22 mouse cellular contexts compared by ENCODE assay signal in genomic region chr10:69288086-69288485, GRCm38 (mm10).
DNase-seq lines count a peak whose midpoint lies in the region; ATAC-seq lines count a peak whose summit lies in the region.
"Had no signal": no experiment of that assay in that cellular context is flagged by ENCODE, and none has a peak within 500 bp of the region (broad histone marks: within the 10 kb centered on the region; RNA-seq: fewer than 3 reads in every experiment).

No protein-coding gene starts in this region.

- no peaks in the 10 kb centered on the region for H3K9me3 ChIP-seq in heart, embryonic 12.5 days (replicated peaks)
- no peaks in the 10 kb centered on the region for H3K9me3 ChIP-seq in midbrain, embryonic 11.5 days (ENCODE audit: control insufficient read depth, low read length)
- no peaks in the 10 kb centered on the region for H3K9me3 ChIP-seq in midbrain, embryonic 14.5 days (ENCODE audit: control insufficient read depth, low read length)
- H3K9me3 ChIP-seq in liver, embryonic 13.5 days (replicated peaks), result no peaks in the 10 kb centered on the region
- H3K9me3 ChIP-seq: embryonic facial prominence, embryonic 13.5 days; forebrain, embryonic 12.5 days; kidney, embryonic 15.5 days; limb, embryonic 13.5 days; midbrain, embryonic 13.5 days had no signal

- no peak overlapping the region for H3K4me2 ChIP-seq in heart, embryonic 12.5 days
- no peak overlapping the region for H3K4me2 ChIP-seq in midbrain, embryonic 11.5 days
- no peak overlapping the region for H3K4me2 ChIP-seq in midbrain, embryonic 14.5 days (ENCODE audit: low read length)
- H3K4me2 ChIP-seq in liver, embryonic 13.5 days, result no peak overlapping the region
- H3K4me2 ChIP-seq: embryonic facial prominence, embryonic 13.5 days; forebrain, embryonic 12.5 days; kidney, embryonic 15.5 days; limb, embryonic 13.5 days; midbrain, embryonic 13.5 days had no signal

- no peak for DNase-seq in heart, adult 8-10 months (ENCODE audit: low spot score)
- peak; percentile 71 for DNase-seq in midbrain, embryonic 11.5 days (ENCODE audit: low spot score, missing footprints)
- DNase-seq in midbrain, embryonic 14.5 days, result no peak
- DNase-seq in liver, embryonic 13.5 days, result no peak
- DNase-seq in layer of hippocampus, adult 9-11 months, result no peak
- DNase-seq: adrenal gland, postnatal 14 days; cerebellum, adult 2 months; cerebellum, postnatal 25 days; kidney, adult 11 months; kidney, postnatal 36 days; lung, adult 2 months; lung, postnatal 14 days; thymus, postnatal 25 days had no signal

- ATAC-seq in heart, embryonic 12.5 days (ENCODE audit: insufficient number of reproducible peaks, low FRiP score), result no peak
- no peak for ATAC-seq in midbrain, embryonic 11.5 days (ENCODE audit: low FRiP score)
- ATAC-seq in midbrain, embryonic 14.5 days (ENCODE audit: low FRiP score, low TSS enrichment), result no peak
- ATAC-seq in liver, embryonic 13.5 days (ENCODE audit: low read depth), result 0 out of 2 replicates have a peak, but pooled peaks have one; percentile 43
- ATAC-seq in granulocyte monocyte progenitor cell, adult 5-6 weeks (replicated peaks; ENCODE audit: poor library complexity, severe bottlenecking), result no peak
- ATAC-seq: hindbrain, postnatal 0 days; midbrain, embryonic 13.5 days had no signal

- peaks cover 49% of the 10 kb centered on the region for H3K36me3 ChIP-seq in heart, embryonic 12.5 days
- H3K36me3 ChIP-seq in midbrain, embryonic 11.5 days (ENCODE audit: control insufficient read depth, insufficient read depth, low read length), result no peaks in the 10 kb centered on the region; the same call in 1 of the 2 replicates
- H3K36me3 ChIP-seq in midbrain, embryonic 14.5 days (ENCODE audit: control insufficient read depth, insufficient read depth, low read length), result peaks cover 23% of the 10 kb centered on the region
- H3K36me3 ChIP-seq in liver, embryonic 13.5 days, result peaks cover 16% of the 10 kb centered on the region

- 0 out of 2 replicates have a peak overlapping the region, but pooled peaks have one; percentile 10 for H3K27ac ChIP-seq in heart, embryonic 12.5 days (ENCODE audit: poor library complexity, severe bottlenecking)
- no peak overlapping the region for H3K27ac ChIP-seq in midbrain, embryonic 11.5 days (ENCODE audit: low read depth, low read length)
- no peak overlapping the region for H3K27ac ChIP-seq in midbrain, embryonic 14.5 days (replicated peaks; ENCODE audit: low read depth, low read length)
- no peak overlapping the region for H3K27ac ChIP-seq in liver, embryonic 13.5 days
- H3K27ac ChIP-seq: embryonic facial prominence, embryonic 13.5 days; forebrain, embryonic 12.5 days; hindbrain, postnatal 0 days; kidney, embryonic 15.5 days; limb, embryonic 13.5 days; midbrain, embryonic 13.5 days had no signal

- H3K4me3 ChIP-seq in heart, embryonic 12.5 days, result no peak overlapping the region
- no peak overlapping the region for H3K4me3 ChIP-seq in midbrain, embryonic 11.5 days (ENCODE audit: low read depth, low read length)
- H3K4me3 ChIP-seq in midbrain, embryonic 14.5 days (replicated peaks; ENCODE audit: low read depth, low read length), result no peak overlapping the region
- no peak overlapping the region for H3K4me3 ChIP-seq in liver, embryonic 13.5 days (replicated peaks)
- H3K4me3 ChIP-seq: embryonic facial prominence, embryonic 13.5 days; erythroblast, embryonic 14.5 days; forebrain, embryonic 12.5 days; kidney, embryonic 15.5 days; limb, embryonic 13.5 days; midbrain, embryonic 13.5 days had no signal

- peaks cover 20% of the 10 kb centered on the region for H3K4me1 ChIP-seq in heart, embryonic 12.5 days (replicated peaks)
- H3K4me1 ChIP-seq in midbrain, embryonic 11.5 days (ENCODE audit: control insufficient read depth, insufficient read depth, low read length), result no peaks in the 10 kb centered on the region
- H3K4me1 ChIP-seq in midbrain, embryonic 14.5 days (ENCODE audit: control insufficient read depth, insufficient read depth, low read length), result no peaks in the 10 kb centered on the region
- peaks cover 3% of the 10 kb centered on the region; the same call in 1 of the 2 replicates for H3K4me1 ChIP-seq in liver, embryonic 13.5 days (replicated peaks)
- H3K4me1 ChIP-seq: embryonic facial prominence, embryonic 13.5 days; forebrain, embryonic 12.5 days; kidney, embryonic 15.5 days; limb, embryonic 13.5 days; midbrain, embryonic 13.5 days had no signal

- WGBS in heart, embryonic 12.5 days, result 67% methylated on average over 4 of the region's 4 CpGs
- 89% methylated on average over 4 of the region's 4 CpGs for WGBS in midbrain, embryonic 11.5 days
- 95% methylated on average over 4 of the region's 4 CpGs for WGBS in midbrain, embryonic 14.5 days
- 72% methylated on average over 4 of the region's 4 CpGs for WGBS in liver, embryonic 13.5 days (ENCODE audit: insufficient replicate concordance)

- no peaks in the 10 kb centered on the region for H3K27me3 ChIP-seq in heart, embryonic 12.5 days (replicated peaks)
- no peaks in the 10 kb centered on the region for H3K27me3 ChIP-seq in midbrain, embryonic 11.5 days (ENCODE audit: control insufficient read depth, insufficient read depth, low read length)
- no peaks in the 10 kb centered on the region for H3K27me3 ChIP-seq in midbrain, embryonic 14.5 days (ENCODE audit: control insufficient read depth, insufficient read depth, low read length)
- no peaks in the 10 kb centered on the region for H3K27me3 ChIP-seq in liver, embryonic 13.5 days
- H3K27me3 ChIP-seq: embryonic facial prominence, embryonic 13.5 days; forebrain, embryonic 12.5 days; kidney, embryonic 15.5 days; limb, embryonic 13.5 days; midbrain, embryonic 13.5 days had no signal

- no peak overlapping the region for H3K9ac ChIP-seq in heart, embryonic 12.5 days
- no peak overlapping the region for H3K9ac ChIP-seq in midbrain, embryonic 11.5 days (ENCODE audit: low read length)
- no peak overlapping the region for H3K9ac ChIP-seq in midbrain, embryonic 14.5 days (replicated peaks; ENCODE audit: low read length)
- H3K9ac ChIP-seq in liver, embryonic 13.5 days, result no peak overlapping the region
- H3K9ac ChIP-seq: embryonic facial prominence, embryonic 13.5 days; forebrain, embryonic 12.5 days; kidney, embryonic 15.5 days; limb, embryonic 13.5 days; midbrain, embryonic 13.5 days had no signal
